Mouse (Mus musculus) retina, postnatal 1 day (tissue): ENCODE data around the gene Trim10.

ENCODE experiments used
- DNase-seq: peaks from one replicate; pipeline ENCODE4 v3.0.0-alpha.2; 2012

Trim10 gene

GRCm38 (mm10) chr17:36920239-36920638 lies 50.9 kb downstream of the Trim10 start:
- no peak for DNase-seq

DNA sequence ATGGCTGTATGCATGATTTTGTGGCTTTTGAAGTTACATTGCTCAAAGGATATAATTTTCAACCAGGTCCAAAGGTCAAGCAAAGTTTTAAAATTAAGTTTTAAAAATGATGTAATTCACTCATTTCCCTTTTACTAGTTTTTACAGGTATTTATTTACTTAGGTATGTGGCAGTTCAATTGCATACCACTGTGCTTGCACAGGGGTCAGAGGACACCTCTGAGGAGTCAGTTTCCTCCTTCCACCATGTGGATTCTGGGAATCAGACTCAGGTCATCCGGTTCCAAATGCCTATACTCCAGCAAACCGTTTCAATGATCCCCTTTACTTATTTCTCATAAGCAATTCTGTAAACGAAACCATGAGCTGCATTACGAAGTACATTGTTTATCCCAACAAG lies 53.3 kb downstream of the Trim10 start:
- DNase-seq: no peak

DNA sequence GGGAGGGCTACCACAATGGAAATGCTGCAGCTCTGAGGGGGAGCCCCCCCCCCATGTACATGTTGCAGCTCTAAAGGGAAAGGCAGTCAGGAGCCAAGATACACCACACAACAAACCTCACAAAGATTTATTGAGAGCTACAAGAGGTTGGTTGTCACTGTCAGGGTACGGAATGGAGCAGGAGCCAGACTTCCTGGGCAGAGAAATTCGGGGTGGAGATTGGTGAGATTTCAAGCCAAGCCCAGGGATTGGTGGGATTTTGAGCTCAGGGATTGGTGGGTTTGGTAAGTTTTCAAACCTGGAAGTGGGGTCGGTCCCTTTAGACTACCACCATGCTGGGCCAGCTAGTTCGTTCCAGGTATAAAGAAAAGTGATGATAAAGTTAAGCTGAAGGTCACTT lies 54.1 kb downstream of the Trim10 start:
- no peak for DNase-seq
